Mouse (Mus musculus) monocyte, adult 5-6 weeks (primary cell): ENCODE results near the gene Cldn6. TPM values are rescaled to one million over a fixed set of nuclear protein-coding genes. Genes with fewer than 3 reads are reported as not detected.

Source experiments
- ATAC-seq: fragments of 153-309, 156-312 bp; replicated peaks from 2 replicates; pipeline ENCODE4 v1.8.0; 2017; ENCODE audit warnings: mild to moderate bottlenecking; ENCODE audit not compliant: low TSS enrichment, insufficient number of reproducible peaks, severe bottlenecking, poor library complexity, low FRiP score
- total RNA-seq: library from RNA; stranded (forward); fragments of 200-1000, 200-491, 200-594 nt; gene quantifications from 3 replicates; pipeline ENCODE4 v1.2.3, GENCODE M21; 2017

Cldn6 gene
- total RNA-seq, result not detected in 3 replicates

- no peak for ATAC-seq
These were observed at the start of gene Cldn6 for GRCm38 (mm10) chr17:23679127-23679835. Cldn6 (plus strand) TSS chr17:23679249.

- ATAC-seq, result peak; percentile 79
These were observed 48.6 kb upstream of the Cldn6 start for GRCm38 (mm10) chr17:23630195-23631020.

- no peak for ATAC-seq
These were observed 47.8 kb upstream of the Cldn6 start for GRCm38 (mm10) chr17:23631241-23631640.

- peak; percentile 32; the same call in 1 of the 2 replicates for ATAC-seq
These were observed 34.2 kb upstream of the Cldn6 start, which contains the start of gene Mmp25 for GRCm38 (mm10) chr17:23644613-23645495. Mmp25 (minus strand) TSS chr17:23645277.

GRCm38 (mm10) chr17:23645894-23646293 lies 33.2 kb upstream of the Cldn6 start:
- no peak for ATAC-seq

- ATAC-seq, result no peak
These were observed 27.7 kb upstream of the Cldn6 start for GRCm38 (mm10) chr17:23651363-23651762.

GRCm38 (mm10) chr17:23653324-23653723 lies 25.7 kb upstream of the Cldn6 start:
- ATAC-seq, result no peak

GRCm38 (mm10) chr17:23654001-23654400 lies 25.0 kb upstream of the Cldn6 start:
- no peak for ATAC-seq

- ATAC-seq, result no peak
These were observed 24.6 kb upstream of the Cldn6 start for GRCm38 (mm10) chr17:23654410-23654809.

- ATAC-seq, result no peak
These were observed 20.6 kb upstream of the Cldn6 start for GRCm38 (mm10) chr17:23658450-23658849.

GRCm38 (mm10) chr17:23660117-23660875 lies 18.8 kb upstream of the Cldn6 start, which contains the start of gene Bicdl2:
Bicdl2 (plus strand) TSS chr17:23660506.
- no peak for ATAC-seq

- no peak for ATAC-seq
These were observed 18.2 kb upstream of the Cldn6 start for GRCm38 (mm10) chr17:23660876-23661200.

GRCm38 (mm10) chr17:23661526-23661925 lies 17.5 kb upstream of the Cldn6 start:
- ATAC-seq, result 0 out of 2 replicates have a peak, but pooled peaks have one; percentile 2

- ATAC-seq, result 0 out of 2 replicates have a peak, but pooled peaks have one; percentile 27
These were observed 14.5 kb upstream of the Cldn6 start for GRCm38 (mm10) chr17:23664556-23665021.

GRCm38 (mm10) chr17:23665511-23665910 lies 13.5 kb upstream of the Cldn6 start:
- ATAC-seq, result no peak

- ATAC-seq, result no peak
These were observed 8.5 kb upstream of the Cldn6 start for GRCm38 (mm10) chr17:23670516-23671074.

- no peak for ATAC-seq
These were observed 7.5 kb upstream of the Cldn6 start for GRCm38 (mm10) chr17:23671519-23671918.

GRCm38 (mm10) chr17:23672761-23673160 lies 6.3 kb upstream of the Cldn6 start:
- ATAC-seq, result no peak
